Mouse (Mus musculus) urinary bladder, postnatal 4 days (tissue): ENCODE results near the gene Prkch.

Experiments used
- DNase-seq, 2 experiments: peaks; one replicate each; pipeline ENCODE4 v3.0.0; 2021 to 2022; ENCODE audit warnings: low spot score in 2 of 2

Gene Prkch

GRCm38 (mm10) chr12:73610831-73611370 is 26.3 kb downstream of the Prkch start:
- no peak for DNase-seq

- DNase-seq = no peak
These were observed 27.1 kb downstream of the Prkch start for GRCm38 (mm10) chr12:73611741-73612140.

GRCm38 (mm10) chr12:73613183-73613582 is 28.6 kb downstream of the Prkch start:
- DNase-seq = no peak

GRCm38 (mm10) chr12:73617652-73618051 is 33.1 kb downstream of the Prkch start:
- peak; percentile 65 to 70 for DNase-seq

- DNase-seq = no peak
These were observed 40.9 kb downstream of the Prkch start for GRCm38 (mm10) chr12:73625277-73626032.

- DNase-seq = no peak
These were observed 43.3 kb downstream of the Prkch start for GRCm38 (mm10) chr12:73627902-73628301.

GRCm38 (mm10) chr12:73630596-73630995 is 46.0 kb downstream of the Prkch start:
- DNase-seq = no peak

- DNase-seq = no peak
These were observed 46.6 kb downstream of the Prkch start for GRCm38 (mm10) chr12:73631148-73631547.

- no peak for DNase-seq
These were observed 48.2 kb downstream of the Prkch start for GRCm38 (mm10) chr12:73632671-73633244.

GRCm38 (mm10) chr12:73633707-73634106 is 49.1 kb downstream of the Prkch start:
- DNase-seq = no peak

- DNase-seq = no peak
These were observed 55.0 kb downstream of the Prkch start for GRCm38 (mm10) chr12:73639571-73639970.

- DNase-seq = no peak
These were observed 56.6 kb downstream of the Prkch start for GRCm38 (mm10) chr12:73641183-73641582.

GRCm38 (mm10) chr12:73645216-73645615 is 60.6 kb downstream of the Prkch start:
- no peak for DNase-seq

GRCm38 (mm10) chr12:73647686-73648085 is 63.1 kb downstream of the Prkch start:
- no peak for DNase-seq

- no peak for DNase-seq
These were observed 72.1 kb downstream of the Prkch start for GRCm38 (mm10) chr12:73656568-73657204.

GRCm38 (mm10) chr12:73663421-73663820 is 78.8 kb downstream of the Prkch start:
- no peak for DNase-seq

GRCm38 (mm10) chr12:73666701-73667100 is 82.1 kb downstream of the Prkch start:
- DNase-seq = no peak

GRCm38 (mm10) chr12:73667607-73668006 is 83.0 kb downstream of the Prkch start:
- no peak for DNase-seq

- DNase-seq = no peak
These were observed 86.1 kb downstream of the Prkch start for GRCm38 (mm10) chr12:73670739-73671138.

GRCm38 (mm10) chr12:73671540-73671939 is 86.9 kb downstream of the Prkch start:
- no peak for DNase-seq

GRCm38 (mm10) chr12:73672007-73672406 is 87.4 kb downstream of the Prkch start:
- no peak for DNase-seq

GRCm38 (mm10) chr12:73673783-73674182 is 89.2 kb downstream of the Prkch start:
- no peak for DNase-seq

GRCm38 (mm10) chr12:73675212-73675611 is 90.6 kb downstream of the Prkch start:
- DNase-seq = no peak
